In the genomic region with DNA sequence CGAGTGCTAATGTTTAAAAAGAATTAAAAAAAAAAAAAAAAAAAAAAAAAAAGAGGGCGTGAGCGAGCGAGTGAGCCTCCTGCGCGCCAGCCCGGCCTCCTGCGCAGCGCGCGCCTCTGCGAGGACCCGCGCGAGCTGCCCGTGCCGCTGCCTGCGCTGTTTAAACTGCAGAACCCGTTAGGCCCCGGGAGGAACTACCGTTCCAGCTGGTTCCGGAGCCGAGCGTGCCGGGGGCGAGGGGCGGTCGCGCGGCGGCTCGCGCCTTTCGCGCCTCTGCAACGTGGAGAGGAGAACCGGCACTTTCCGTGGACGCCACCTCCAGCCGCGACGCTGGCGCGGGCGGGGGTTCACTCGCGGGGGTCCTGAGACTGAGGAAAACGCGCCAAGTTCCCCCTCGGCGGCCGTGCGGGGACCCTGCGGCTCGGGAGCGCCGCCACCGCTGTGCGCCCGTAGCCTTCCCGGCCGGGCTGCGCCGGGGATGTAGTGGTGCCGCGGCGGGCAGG, we compare ENCODE assay signal across 8 mouse cellular contexts. TPM values are rescaled to one million over a fixed set of nuclear protein-coding genes. Genes with fewer than 3 reads are reported as not detected.
A peak's percentile ranks its signal among the peaks of the same experiment; 100 is the strongest.
DNase-seq lines count a peak whose midpoint lies in the region; ATAC-seq lines count a peak whose summit lies in the region.

A gene (plus strand): TSS at position 243 of the 503 bp plus-strand sequence.

- H3K27me3 ChIP-seq in embryonic facial prominence, embryonic 14.5 days (replicated peaks; ENCODE audit: control insufficient read depth, insufficient read depth, low read length) = no peaks in the 10 kb centered on the region
- no peaks in the 10 kb centered on the region for H3K27me3 ChIP-seq in heart, embryonic 13.5 days (replicated peaks)
- no peaks in the 10 kb centered on the region for H3K27me3 ChIP-seq in megakaryocyte, embryonic 14.5 days (replicated peaks)

- H3K4me1 ChIP-seq in embryonic facial prominence, embryonic 14.5 days (ENCODE audit: control insufficient read depth, insufficient read depth, low read length) = peaks cover 13% of the 10 kb centered on the region
- H3K4me1 ChIP-seq in heart, embryonic 13.5 days = peaks cover 25% of the 10 kb centered on the region
- H3K4me1 ChIP-seq in megakaryocyte, embryonic 14.5 days = peaks cover 29% of the 10 kb centered on the region

- peak in 1 of 2 experiments; percentile 91 for DNase-seq in heart, adult 18-20 months
- no peak for DNase-seq in heart, adult 9 months (ENCODE audit: low spot score in 2 of 2)
- DNase-seq in adrenal gland, adult 18-20 months (ENCODE audit: low spot score in 2 of 2) = peak; percentile 78 to 79
- peak; percentile 89 for DNase-seq in embryonic facial prominence, embryonic 14.5 days (ENCODE audit: low spot score)
- peak; percentile 79 for DNase-seq in layer of hippocampus, adult 9-11 months
- peak; percentile 69 to 76 for DNase-seq in spleen, postnatal 14 days (ENCODE audit: low spot score in 2 of 2)

- peak within 1 kb of the TSS; percentile 96 for H3K9ac ChIP-seq in embryonic facial prominence, embryonic 14.5 days (ENCODE audit: low read depth, low read length)
- H3K9ac ChIP-seq in heart, embryonic 13.5 days = peak within 1 kb of the TSS; percentile 96

- WGBS in embryonic facial prominence, embryonic 14.5 days = under 1% methylated on average over 32 of the region's 67 CpGs
- 0% methylated on average over 66 of the region's 67 CpGs for WGBS in heart, embryonic 13.5 days

- ATAC-seq in embryonic facial prominence, embryonic 14.5 days (ENCODE audit: low read depth) = peak; percentile 51
- ATAC-seq in heart, embryonic 13.5 days (ENCODE audit: extremely low read depth, insufficient number of reproducible peaks, low FRiP score, low TSS enrichment) = peak; percentile 22

- H3K27ac ChIP-seq in embryonic facial prominence, embryonic 14.5 days (replicated peaks; ENCODE audit: low read depth, low read length) = peak within 1 kb of the TSS; percentile 100
- peak within 1 kb of the TSS; percentile 100 for H3K27ac ChIP-seq in heart, embryonic 13.5 days (replicated peaks)

- peaks cover 9% of the 10 kb centered on the region; the same call in 1 of the 2 replicates for H3K9me3 ChIP-seq in embryonic facial prominence, embryonic 14.5 days (ENCODE audit: control insufficient read depth, low read length)
- no peaks in the 10 kb centered on the region for H3K9me3 ChIP-seq in heart, embryonic 13.5 days
- peaks cover 11% of the 10 kb centered on the region for H3K9me3 ChIP-seq in megakaryocyte, embryonic 14.5 days

- H3K4me2 ChIP-seq in embryonic facial prominence, embryonic 14.5 days (ENCODE audit: low read depth, low read length) = peak within 1 kb of the TSS; percentile 86
- H3K4me2 ChIP-seq in heart, embryonic 13.5 days = peak within 1 kb of the TSS; percentile 78

- H3K36me3 ChIP-seq in embryonic facial prominence, embryonic 14.5 days (ENCODE audit: control insufficient read depth, insufficient read depth, low read length) = peaks cover 1% of the 10 kb centered on the region
- peaks cover 5% of the 10 kb centered on the region for H3K36me3 ChIP-seq in heart, embryonic 13.5 days
- H3K36me3 ChIP-seq in megakaryocyte, embryonic 14.5 days (replicated peaks; ENCODE audit: low read length) = peaks cover 5% of the 10 kb centered on the region

- peak within 1 kb of the TSS; percentile 93 for H3K4me3 ChIP-seq in embryonic facial prominence, embryonic 14.5 days (ENCODE audit: low read depth, low read length)
- peak within 1 kb of the TSS; percentile 97 for H3K4me3 ChIP-seq in heart, embryonic 13.5 days
- peak within 1 kb of the TSS; percentile 95 for H3K4me3 ChIP-seq in megakaryocyte, embryonic 14.5 days (replicated peaks)

RNA-seq across cellular contexts. Expression of the gene that starts here (rescaled TPM):
- 10 to 100 TPM; 15.9 to 16.8 TPM for total RNA-seq in heart, adult 18-20 months (2021)
- total RNA-seq in adrenal gland, adult 18-20 months (2021) = 10 to 100 TPM; 24.6 to 27.2 TPM
- polyA plus RNA-seq in embryonic facial prominence, embryonic 14.5 days (2014; fragmentation: Nextera tagmentation; extraction: Ambion mirVana) = 95.2 and 97.5 TPM in 2 replicates
- polyA plus RNA-seq in heart, embryonic 13.5 days (2015; fragmentation: Nextera tagmentation; extraction: Ambion mirVana) = 44.3 and 47.7 TPM in 2 replicates
- polyA plus RNA-seq in megakaryocyte, embryonic 14.5 days (2012; ENCODE audit: insufficient read depth, low replicate concordance) = 77.5 and 131 TPM in 2 replicates

Comparison
In these comparisons a context has a peak if more than half of its experiments do, and no peak if none do; other contexts are left out.
1. DNase-seq: peak in adrenal gland, adult 18-20 months (2 of 2), embryonic facial prominence, embryonic 14.5 days (single experiment), layer of hippocampus, adult 9-11 months (single experiment) and spleen, postnatal 14 days (2 of 2); none in heart, adult 9 months (0 of 2).
2. Peak in every context shown above with its lines, with median percentiles within 50 percentile points of each other: H3K4me3 ChIP-seq.